Mouse (Mus musculus) heart, adult 18-20 months (tissue): Measurements from ENCODE around the gene Dennd1c. TPM values are rescaled to one million over a fixed set of nuclear protein-coding genes. Genes with fewer than 3 reads are reported as not detected.

ENCODE experiments used
- DNase-seq, 2 experiments: peaks; one replicate each; pipeline ENCODE4 v3.0.0; 2021 to 2022; ENCODE audit warnings: mixed read lengths in 1 of 2
- long read RNA-seq, 2 experiments: library from polyadenylated mRNA; stranded (forward); transcript quantifications; one replicate each; pipeline ENCODE4 v2.0.0; 2021
- total RNA-seq, 2 experiments: library from RNA; stranded (reverse); gene quantifications; 2 replicates each; pipeline ENCODE4 v1.2.3; 2021

The Dennd1c gene
- total RNA-seq: 1 to 10 TPM in 1 of 2 experiments, under 1 TPM in 1; 0.60 to 3.0 TPM
- long read RNA-seq, experiment 1, partial matches to known transcripts: 0 of 1 reads
- long read RNA-seq, experiment 1, other reads (novel, unspliced or antisense): 1 of 1 reads
- long read RNA-seq, experiment 2: 0 reads

- DNase-seq: peak; percentile 21 to 50
Measured at GRCm38 (mm10) chr17:57078336-57078735, at the start of gene Dennd1c. Gene Dennd1c, minus strand, starts transcription at chr17:57078514.

- no peak for DNase-seq
Measured at GRCm38 (mm10) chr17:57125853-57126622, 47.7 kb upstream of the Dennd1c start.

- no peak for DNase-seq
Measured at GRCm38 (mm10) chr17:57124792-57125191, 46.5 kb upstream of the Dennd1c start.

- DNase-seq: no peak
Measured at GRCm38 (mm10) chr17:57123192-57124118, 45.1 kb upstream of the Dennd1c start.

GRCm38 (mm10) chr17:57121856-57122255 lies 43.5 kb upstream of the Dennd1c start:
- DNase-seq: no peak

- DNase-seq: peak; percentile 46 to 49
Measured at GRCm38 (mm10) chr17:57118524-57119349, 40.4 kb upstream of the Dennd1c start.

- no peak for DNase-seq
Measured at GRCm38 (mm10) chr17:57116801-57117200, 38.5 kb upstream of the Dennd1c start.

GRCm38 (mm10) chr17:57112768-57113474 lies 34.6 kb upstream of the Dennd1c start:
- peak; percentile 27 to 70 for DNase-seq

- DNase-seq: no peak
Measured at GRCm38 (mm10) chr17:57110005-57110404, 31.7 kb upstream of the Dennd1c start.

GRCm38 (mm10) chr17:57108666-57109171 lies 30.4 kb upstream of the Dennd1c start:
- DNase-seq: no peak

GRCm38 (mm10) chr17:57108040-57108665 lies 29.8 kb upstream of the Dennd1c start:
- no peak for DNase-seq

- DNase-seq: no peak
Measured at GRCm38 (mm10) chr17:57107064-57107463, 28.8 kb upstream of the Dennd1c start.

- DNase-seq: no peak
Measured at GRCm38 (mm10) chr17:57106035-57106368, 27.7 kb upstream of the Dennd1c start.

- peak; percentile 53 to 62 for DNase-seq
Measured at GRCm38 (mm10) chr17:57105181-57106034, 27.1 kb upstream of the Dennd1c start, which contains the start of gene Tnfsf9. Gene Tnfsf9, plus strand, starts transcription at chr17:57105325.

- peak; percentile 13 to 18 for DNase-seq
Measured at GRCm38 (mm10) chr17:57104496-57104895, 26.2 kb upstream of the Dennd1c start.

- DNase-seq: no peak
Measured at GRCm38 (mm10) chr17:57102276-57102675, 24.0 kb upstream of the Dennd1c start.

- DNase-seq: no peak
Measured at GRCm38 (mm10) chr17:57099629-57100325, 21.5 kb upstream of the Dennd1c start.

- DNase-seq: no peak
Measured at GRCm38 (mm10) chr17:57098321-57098720, 20.0 kb upstream of the Dennd1c start.

GRCm38 (mm10) chr17:57096623-57096920 lies 18.3 kb upstream of the Dennd1c start:
- DNase-seq: peak; percentile 77 to 93
